Mouse (Mus musculus) Patski (cell line): Measurements from ENCODE around the gene Cnot2. TPM values are rescaled to one million over a fixed set of nuclear protein-coding genes. Genes with fewer than 3 reads are reported as not detected.
A peak's percentile ranks its signal among the peaks of the same experiment; 100 is the strongest.
"Not testable (repeated sequence)": the region's sequence is repeated elsewhere in the genome, so short reads cannot be mapped to it uniquely, and the experiment has no call there.

Experiments
- ATAC-seq: fragments of 100-300 bp; one replicate; pipeline ENCODE4 v1.8.0; 2021
- CTCF ChIA-PET: fragments of 350-600 bp; sonication (Branson Sonifier 250); formaldehyde crosslinking; loops from one replicate; lab custom pipeline; 2022; ENCODE audit warnings: inconsistent platforms; lab: Charles Lee
- POLR2A ChIA-PET: fragments of 350-600 bp; sonication (Branson Sonifier 250); formaldehyde crosslinking; loops from one replicate; lab custom pipeline; 2022; ENCODE audit warnings: antibody characterized with exemption, inconsistent platforms; lab: Charles Lee
- DNase-seq: peaks from one replicate; pipeline ENCODE4 v3.0.0-alpha.2; 2011; ENCODE audit warnings: low read depth, low spot score
- H3K27me3 ChIP-seq: fragments of 371-371 bp; one replicate; pipeline ENCODE4 v1.5.1; 2021
- CTCF ChIP-seq: fragments of 100-300 bp; IDR thresholded peaks from one replicate; pipeline ENCODE4 v1.5.1; 2021
- in situ Hi-C: fragments of 300-500 bp; cut with MboI; formaldehyde crosslinking; loops from 3 replicates; pipeline ENCODE4 v1.11.1; 2018; ENCODE audit warnings: low pct_unique_long_range_greater_than_20kb, mixed read lengths
- polyA plus RNA-seq: library from polyadenylated mRNA; unstranded; gene quantifications from one replicate; pipeline ENCODE4 v1.2.3, GENCODE M21; 2021

The Cnot2 gene
- 68.5 TPM for polyA plus RNA-seq

DNA sequence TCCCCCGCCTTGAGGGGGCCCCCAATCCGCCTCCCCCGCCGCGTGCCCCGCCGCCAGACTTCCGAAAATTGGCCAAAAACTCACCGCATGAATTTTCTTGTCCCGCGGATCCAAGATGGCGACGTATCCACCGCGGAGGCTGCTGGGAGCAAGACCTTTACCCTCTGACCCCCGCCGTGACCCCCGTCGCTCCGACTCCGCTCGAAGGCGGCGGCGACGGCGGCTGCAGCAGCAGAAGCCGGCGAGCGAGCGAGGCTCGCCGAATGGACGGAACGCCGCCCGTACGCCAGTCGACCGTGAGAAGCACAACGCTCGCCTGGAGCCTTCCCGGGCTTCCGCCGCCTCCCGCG lies at the start of gene Cnot2:
Cnot2 (minus strand) TSS at position 143 of the 350 bp plus-strand sequence.
- ChIA-PET CTCF (no interaction called here), POLR2A (interaction anchor here (0.6 to 0.7 kb wide), 3 partner anchors 21 to 189 kb away, joined by 3 to 4 read pairs (median 3); no protein-coding TSS in a partner anchor)
- ATAC-seq (no peak), DNase-seq (peak; percentile 24)
- in situ Hi-C loops = no loop called here
- H3K27me3 ChIP-seq = no peaks in the 10 kb centered on the region
- TF ChIP-seq CTCF = no peak

DNA sequence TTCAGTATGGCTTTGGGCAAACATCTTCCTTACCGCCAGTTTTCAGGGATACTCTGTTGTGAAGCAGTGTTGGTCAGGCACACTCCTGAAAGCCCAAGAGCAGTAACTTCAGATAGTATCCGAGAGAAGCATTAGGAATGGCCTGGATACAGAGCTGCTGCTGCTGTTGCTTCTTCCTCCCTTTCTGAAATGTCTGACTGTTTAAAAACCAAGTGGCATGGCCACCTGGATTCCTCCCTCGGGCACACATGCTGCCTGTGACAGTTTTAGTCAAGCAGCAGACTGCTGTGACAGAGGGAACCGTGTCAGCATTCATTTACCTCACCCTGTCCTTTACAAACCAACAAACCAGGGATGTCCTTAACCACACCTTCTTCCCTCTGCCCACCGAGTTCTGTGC lies 47.6 kb upstream of the Cnot2 start:
- no peaks in the 10 kb centered on the region for H3K27me3 ChIP-seq
- DNase-seq = no peak
- no peak for ATAC-seq
- TF ChIP-seq CTCF = no peak
- in situ Hi-C loops = no loop called here
- CTCF ChIA-PET = no interaction called here
- POLR2A ChIA-PET = no interaction called here

DNA sequence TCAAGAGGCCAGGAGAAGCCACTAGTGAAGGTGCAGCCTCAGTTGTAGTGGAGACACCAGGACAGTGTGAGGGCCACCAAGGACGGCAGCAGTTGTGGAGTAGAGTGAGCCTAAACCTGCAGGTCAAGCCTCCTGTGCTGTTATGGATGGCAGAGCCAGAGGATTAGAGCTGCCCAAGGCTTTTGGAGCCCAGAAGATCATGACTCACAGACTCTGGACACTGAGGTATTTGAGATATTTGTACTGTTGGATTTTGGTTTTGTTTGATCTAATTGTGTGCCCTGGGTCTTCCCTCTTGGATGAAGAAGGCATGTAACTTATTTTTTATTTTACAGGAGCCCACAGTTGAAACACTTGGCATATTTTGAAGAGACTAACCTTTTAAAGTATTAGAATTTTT lies 44.7 kb upstream of the Cnot2 start:
- in situ Hi-C loops = no loop called here
- TF ChIP-seq CTCF = no peak
- ATAC-seq (peak; percentile 98), DNase-seq (peak; percentile 51)
- H3K27me3 ChIP-seq = no peaks in the 10 kb centered on the region
- CTCF ChIA-PET = interaction anchor here (1.0 kb wide), 1 partner anchor 12 kb away, joined by 3 read pairs; no protein-coding TSS in a partner anchor
- POLR2A ChIA-PET = no interaction called here

DNA sequence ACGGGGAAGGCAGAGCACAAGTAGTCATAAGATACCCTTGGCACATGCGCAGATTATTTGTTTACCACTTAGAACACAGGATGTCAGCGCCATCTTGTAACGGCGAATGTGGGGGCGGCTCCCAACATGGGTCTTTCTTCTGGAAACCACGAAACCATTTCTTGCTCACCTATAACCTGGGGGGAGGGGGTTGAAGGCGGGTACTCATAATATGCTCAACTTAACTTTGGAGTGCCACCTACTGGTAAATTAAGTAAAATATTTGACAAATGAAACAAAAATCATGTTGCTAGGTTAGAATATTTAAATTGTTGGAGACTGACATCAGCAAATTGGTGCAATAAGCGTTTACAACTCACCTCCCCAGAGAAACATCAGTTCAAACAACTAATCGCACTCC lies 31.9 kb upstream of the Cnot2 start:
- POLR2A ChIA-PET, CTCF ChIA-PET, H3K27me3 ChIP-seq, ATAC-seq, DNase-seq, in situ Hi-C loops: not testable (repeated sequence)

DNA sequence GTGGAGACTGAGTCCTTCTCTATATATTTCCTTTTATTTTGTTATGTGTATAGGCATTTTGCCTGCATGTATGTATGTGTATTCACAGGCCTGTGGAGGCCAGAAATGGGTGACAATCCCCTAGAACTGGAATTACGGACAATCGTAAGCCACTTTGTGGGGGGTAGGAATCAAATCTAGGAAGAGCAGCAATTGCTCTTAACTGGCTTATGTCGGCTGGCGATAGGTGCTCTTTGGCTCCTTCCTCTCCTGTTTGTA lies 23.5 kb upstream of the Cnot2 start:
- POLR2A ChIA-PET = interaction anchor here (0.9 kb wide), 1 partner anchor 11 kb away, joined by 3 read pairs; no protein-coding TSS in a partner anchor
- CTCF ChIA-PET = interaction anchor here (2.3 kb wide), 1 partner anchor 14 kb away, joined by 7 read pairs; no protein-coding TSS in a partner anchor
- in situ Hi-C loops = no loop called here
- no peak for DNase-seq
- ATAC-seq = no peak
- H3K27me3 ChIP-seq = no peaks in the 10 kb centered on the region
- TF ChIP-seq CTCF = no peak

DNA sequence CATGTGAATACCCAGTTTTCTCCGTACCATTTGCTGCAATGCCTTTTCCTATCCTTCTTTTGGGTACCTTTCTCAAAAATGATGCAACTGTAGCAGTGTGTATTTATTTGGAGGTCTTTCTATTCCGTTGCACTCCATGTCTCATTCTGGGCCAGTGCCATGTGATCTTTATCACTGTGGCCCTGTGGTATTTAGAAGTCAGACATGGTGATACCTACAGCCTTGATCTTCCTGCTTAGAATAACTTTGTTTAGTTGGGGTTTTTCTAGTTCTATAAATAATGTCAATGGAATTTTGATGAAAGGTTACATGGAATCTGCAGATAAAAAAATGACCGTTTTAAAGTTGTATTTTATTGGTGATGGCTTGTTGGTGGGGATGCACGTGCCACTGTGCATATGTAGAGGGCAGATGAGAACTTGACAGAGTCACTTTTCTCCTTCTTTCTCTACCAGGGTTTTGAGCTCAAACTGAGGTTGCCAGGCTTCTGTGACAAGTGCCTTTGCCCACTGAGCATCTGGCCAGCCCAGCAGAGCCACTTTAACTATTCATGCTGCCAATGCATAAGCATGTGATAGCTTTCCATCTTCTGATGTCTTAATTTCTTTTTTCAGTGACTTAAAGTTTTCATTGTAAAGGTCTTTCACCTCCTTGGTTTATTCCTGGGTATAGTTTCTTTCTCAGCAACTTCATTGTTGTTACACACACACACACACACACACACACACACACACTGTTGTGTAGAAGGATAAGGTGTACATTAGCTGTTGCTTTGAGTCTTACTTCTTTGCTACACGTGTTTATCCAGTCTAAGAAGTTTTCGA lies 23.0 kb upstream of the Cnot2 start:
- TF ChIP-seq CTCF = no peak
- H3K27me3 ChIP-seq = no peaks in the 10 kb centered on the region
- ChIA-PET CTCF (interaction anchor here (0.7 to 2.3 kb wide), 2 partner anchors 14 to 617 kb away, joined by 3 to 7 read pairs; no protein-coding TSS in a partner anchor), POLR2A (interaction anchor here (0.7 to 0.9 kb wide), 2 partner anchors 11 to 17 kb away, joined by 3 read pairs; no protein-coding TSS in a partner anchor)
- ATAC-seq = no peak
- in situ Hi-C loops = no loop called here
- DNase-seq = no peak

DNA sequence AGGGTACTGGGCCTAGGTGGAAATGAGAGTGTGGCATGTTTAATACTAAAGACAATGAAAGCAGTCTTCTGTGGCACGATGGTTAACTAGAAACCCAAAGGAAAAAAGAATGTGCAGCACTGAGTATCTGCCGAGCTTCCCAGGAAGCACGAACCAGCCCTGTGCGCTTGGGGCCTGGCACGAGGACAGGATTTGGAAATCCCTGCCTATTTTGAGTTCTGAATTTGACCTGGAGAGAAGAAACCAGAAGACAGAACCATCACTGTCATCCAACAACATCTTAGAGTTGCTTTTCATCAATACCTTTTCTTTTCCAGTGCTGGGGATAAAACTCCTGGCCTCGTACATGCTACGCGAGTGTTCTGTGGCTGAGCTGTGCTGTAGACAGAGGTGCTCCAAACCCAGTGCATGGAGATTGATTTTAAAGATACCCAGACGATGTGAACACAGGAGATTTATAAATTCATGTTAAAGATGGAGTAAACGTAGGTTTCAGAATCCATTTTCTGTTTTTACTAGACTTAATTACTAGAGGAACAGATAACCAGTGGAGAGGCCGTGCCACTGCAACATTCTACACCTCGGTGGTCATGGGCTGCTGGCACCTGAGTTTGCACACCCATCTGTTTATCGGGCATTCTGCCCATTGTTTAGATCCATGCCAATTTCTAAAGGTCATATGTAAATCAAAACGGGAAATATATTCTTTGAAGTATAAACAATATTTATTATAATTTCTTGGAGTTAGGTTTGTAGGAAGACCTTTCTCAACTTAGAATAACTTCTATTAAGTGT lies 17.9 kb upstream of the Cnot2 start:
- CTCF ChIA-PET = no interaction called here
- in situ Hi-C loops = no loop called here
- ATAC-seq (no peak), DNase-seq (no peak)
- no peak for TF ChIP-seq CTCF
- POLR2A ChIA-PET = no interaction called here
- H3K27me3 ChIP-seq = no peaks in the 10 kb centered on the region

DNA sequence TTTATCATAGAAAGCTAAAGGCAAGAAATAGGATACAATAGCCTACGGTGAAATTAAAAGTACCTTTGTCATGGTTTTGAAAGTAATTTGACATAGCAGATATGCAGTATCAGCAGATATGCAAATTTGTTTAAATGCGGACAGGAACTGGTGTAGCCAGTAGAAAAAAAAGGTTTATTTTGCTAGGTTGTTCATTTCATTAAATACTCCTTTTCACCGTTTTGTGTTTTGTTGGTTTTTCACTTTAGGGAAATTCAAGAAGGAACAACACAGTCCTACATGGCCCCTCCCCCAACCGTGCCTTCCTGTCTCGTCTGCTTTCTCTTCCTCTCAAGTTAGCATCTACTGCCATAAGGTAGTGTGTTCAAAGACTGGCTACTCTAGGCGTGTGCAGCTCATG lies 1.4 kb upstream of the Cnot2 start:
- TF ChIP-seq CTCF = no peak
- H3K27me3 ChIP-seq = no peaks in the 10 kb centered on the region
- ATAC-seq = no peak
- ChIA-PET CTCF (interaction anchor here (1.1 kb wide), 1 partner anchor 206 kb away, joined by 3 read pairs; no protein-coding TSS in a partner anchor), POLR2A (interaction anchor here (0.7 kb wide), 1 partner anchor 27 kb away, joined by 5 read pairs; no protein-coding TSS in a partner anchor)
- in situ Hi-C loops = no loop called here
- DNase-seq = no peak

DNA sequence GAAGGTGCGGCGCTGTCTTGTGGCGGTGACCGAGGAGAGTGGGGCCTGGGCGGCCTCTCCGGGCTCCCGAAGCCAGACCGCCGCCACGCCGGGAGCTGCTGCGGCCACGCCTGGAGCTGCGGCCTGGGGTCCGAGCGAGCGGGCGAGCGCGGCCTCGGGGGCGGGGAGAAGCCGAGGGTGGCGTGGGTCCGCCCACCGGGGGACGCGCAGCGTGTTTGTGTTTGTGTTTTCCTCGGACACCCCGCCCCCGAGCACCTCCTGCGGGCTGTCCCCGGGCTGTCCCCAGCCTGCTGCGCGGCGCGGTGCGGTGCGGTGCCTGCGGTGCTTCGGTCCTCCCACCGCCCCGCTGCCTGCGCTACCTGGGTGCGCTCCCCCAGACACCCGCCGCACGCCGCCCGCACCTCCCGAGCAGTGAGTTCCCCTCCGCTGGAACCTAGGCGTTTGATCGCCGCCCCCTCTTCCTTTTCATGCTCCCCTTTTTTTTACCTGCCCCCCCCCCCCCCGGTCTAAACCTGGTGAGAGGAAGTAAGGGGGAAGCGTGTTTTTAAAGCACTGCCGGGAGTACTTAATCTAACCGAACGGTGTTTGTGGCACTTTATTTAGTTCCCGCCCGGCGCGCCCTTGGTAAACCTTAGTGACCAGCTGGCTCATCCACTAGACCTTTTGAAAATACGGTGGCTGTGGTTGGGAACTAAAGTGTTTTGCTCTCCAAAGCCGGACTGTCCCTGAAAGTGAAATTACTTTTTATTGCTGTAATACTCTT lies 589 bp upstream of the Cnot2 start:
- no peak for TF ChIP-seq CTCF

More for the DNA sequence above, 589 bp upstream of the Cnot2 start:
- in situ Hi-C loops = no loop called here
- ChIA-PET POLR2A (interaction anchor here (0.6 to 0.7 kb wide), 3 partner anchors 27 to 384 kb away, joined by 5 to 10 read pairs (median 5); no protein-coding TSS in a partner anchor), CTCF (interaction anchor here (1.1 kb wide), 1 partner anchor 207 kb away, joined by 3 read pairs; no protein-coding TSS in a partner anchor)
- DNase-seq (no peak), ATAC-seq (peak; percentile 72)
- no peaks in the 10 kb centered on the region for H3K27me3 ChIP-seq
